13 mouse cellular contexts compared by ENCODE assay signal in genomic region chr9:70310046-70310445, GRCm38 (mm10).
"Had no signal": no experiment of that assay in that cellular context is flagged by ENCODE, and none has a peak within 500 bp of the region (broad histone marks: within the 10 kb centered on the region; RNA-seq: fewer than 3 reads in every experiment).

No protein-coding gene starts in this region.

- ATAC-seq: intestine, embryonic 16.5 days; liver, postnatal 0 days; lung, postnatal 0 days; midbrain, embryonic 13.5 days; midbrain, embryonic 16.5 days had no signal

- DNase-seq: kidney, adult 18-20 months; kidney, adult 9 months; kidney, postnatal 14 days; kidney, postnatal 4 days; layer of hippocampus, postnatal 36 days; left cerebral cortex, postnatal 4 days; liver, postnatal 0 days; lung, embryonic 14.5 days; lung, postnatal 36 days had no signal
